Mouse (Mus musculus) layer of hippocampus, adult 11-12 months (tissue): ENCODE results near the gene Rbm44.

ENCODE experiments used
- DNase-seq: peaks from one replicate; pipeline ENCODE4 v3.0.0; 2022; ENCODE audit warnings: low spot score

The Rbm44 gene

GRCm38 (mm10) chr1:91144813-91145212 lies at the start of gene Rbm44:
Rbm44 (plus strand) TSS chr1:91145089.
- DNase-seq: no peak

GRCm38 (mm10) chr1:91095258-91095657 lies 49.6 kb upstream of the Rbm44 start:
- DNase-seq: no peak

GRCm38 (mm10) chr1:91095853-91096252 lies 49.0 kb upstream of the Rbm44 start:
- DNase-seq: no peak

GRCm38 (mm10) chr1:91096490-91096889 lies 48.4 kb upstream of the Rbm44 start:
- DNase-seq: no peak

GRCm38 (mm10) chr1:91097283-91097834 lies 47.5 kb upstream of the Rbm44 start:
- DNase-seq: no peak

- peak; percentile 73 for DNase-seq
These were observed 46.0 kb upstream of the Rbm44 start for GRCm38 (mm10) chr1:91098887-91099286.

- DNase-seq: no peak
These were observed 43.0 kb upstream of the Rbm44 start for GRCm38 (mm10) chr1:91101709-91102440.

GRCm38 (mm10) chr1:91103366-91103983 lies 41.4 kb upstream of the Rbm44 start:
- DNase-seq: no peak

- no peak for DNase-seq
These were observed 37.3 kb upstream of the Rbm44 start for GRCm38 (mm10) chr1:91107548-91107947.

- no peak for DNase-seq
These were observed 35.6 kb upstream of the Rbm44 start for GRCm38 (mm10) chr1:91109302-91109701.

- DNase-seq: no peak
These were observed 32.7 kb upstream of the Rbm44 start for GRCm38 (mm10) chr1:91112171-91112570.

GRCm38 (mm10) chr1:91112606-91113005 lies 32.3 kb upstream of the Rbm44 start:
- DNase-seq: no peak

- no peak for DNase-seq
These were observed 22.8 kb upstream of the Rbm44 start for GRCm38 (mm10) chr1:91122121-91122520.

- no peak for DNase-seq
These were observed 21.9 kb upstream of the Rbm44 start for GRCm38 (mm10) chr1:91123004-91123403.

- no peak for DNase-seq
These were observed 21.4 kb upstream of the Rbm44 start for GRCm38 (mm10) chr1:91123466-91123865.

- DNase-seq: no peak
These were observed 16.0 kb upstream of the Rbm44 start for GRCm38 (mm10) chr1:91128849-91129248.

- no peak for DNase-seq
These were observed 7.9 kb upstream of the Rbm44 start for GRCm38 (mm10) chr1:91137036-91137435.

- DNase-seq: no peak
These were observed 6.6 kb downstream of the Rbm44 start for GRCm38 (mm10) chr1:91151509-91151908.

- no peak for DNase-seq
These were observed 21.9 kb downstream of the Rbm44 start for GRCm38 (mm10) chr1:91166798-91167197.

- DNase-seq: no peak
These were observed 24.3 kb downstream of the Rbm44 start for GRCm38 (mm10) chr1:91169157-91169556.

- no peak for DNase-seq
These were observed 29.9 kb downstream of the Rbm44 start for GRCm38 (mm10) chr1:91174796-91175195.

GRCm38 (mm10) chr1:91176026-91176425 lies 31.1 kb downstream of the Rbm44 start:
- DNase-seq: no peak

- DNase-seq: no peak
These were observed 32.0 kb downstream of the Rbm44 start for GRCm38 (mm10) chr1:91176871-91177270.
